Comparison of ENCODE assay signal across 27 mouse cellular contexts in genomic region chr10:67739199-67739598, GRCm38 (mm10).
"Had no signal": no experiment of that assay in that cellular context is flagged by ENCODE, and none has a peak within 500 bp of the region (broad histone marks: within the 10 kb centered on the region; RNA-seq: fewer than 3 reads in every experiment).

No protein-coding gene starts in this region.

- H3K27ac ChIP-seq: embryonic facial prominence, embryonic 10.5 days; embryonic facial prominence, embryonic 12.5 days; embryonic facial prominence, embryonic 13.5 days; embryonic facial prominence, embryonic 15.5 days; forebrain, embryonic 10.5 days; forebrain, embryonic 12.5 days; forebrain, embryonic 13.5 days; forebrain, embryonic 15.5 days; gastrocnemius, adult 2 months had no signal

- H3K9me3 ChIP-seq: embryonic facial prominence, embryonic 10.5 days; embryonic facial prominence, embryonic 12.5 days; embryonic facial prominence, embryonic 13.5 days; embryonic facial prominence, embryonic 15.5 days; forebrain, embryonic 10.5 days; forebrain, embryonic 12.5 days; forebrain, embryonic 13.5 days; forebrain, embryonic 15.5 days had no signal

- H3K9ac ChIP-seq: embryonic facial prominence, embryonic 12.5 days; embryonic facial prominence, embryonic 13.5 days; embryonic facial prominence, embryonic 15.5 days; forebrain, embryonic 12.5 days; forebrain, embryonic 13.5 days; forebrain, embryonic 15.5 days; forebrain, postnatal 0 days had no signal

- H3K4me1 ChIP-seq: embryonic facial prominence, embryonic 12.5 days; embryonic facial prominence, embryonic 15.5 days; forebrain, embryonic 12.5 days; forebrain, embryonic 13.5 days; forebrain, embryonic 15.5 days had no signal

- H3K36me3 ChIP-seq: embryonic facial prominence, embryonic 10.5 days; embryonic facial prominence, embryonic 12.5 days; embryonic facial prominence, embryonic 13.5 days; embryonic facial prominence, embryonic 15.5 days; forebrain, embryonic 10.5 days; forebrain, embryonic 12.5 days; forebrain, embryonic 15.5 days had no signal

- ATAC-seq: forebrain, embryonic 13.5 days; forebrain, embryonic 14.5 days; forebrain, embryonic 15.5 days; forebrain, embryonic 16.5 days; forebrain, postnatal 0 days had no signal

- H3K4me3 ChIP-seq: embryonic facial prominence, embryonic 10.5 days; embryonic facial prominence, embryonic 12.5 days; embryonic facial prominence, embryonic 13.5 days; embryonic facial prominence, embryonic 15.5 days; erythroblast, embryonic 14.5 days; forebrain, embryonic 10.5 days; forebrain, embryonic 12.5 days; forebrain, embryonic 13.5 days; forebrain, embryonic 15.5 days; gastrocnemius, adult 2 months had no signal

- H3K27me3 ChIP-seq: embryonic facial prominence, embryonic 12.5 days; embryonic facial prominence, embryonic 13.5 days; embryonic facial prominence, embryonic 15.5 days; forebrain, embryonic 12.5 days; forebrain, embryonic 13.5 days; forebrain, embryonic 15.5 days had no signal

- H3K4me2 ChIP-seq: embryonic facial prominence, embryonic 12.5 days; embryonic facial prominence, embryonic 13.5 days; embryonic facial prominence, embryonic 15.5 days; forebrain, embryonic 12.5 days; forebrain, embryonic 13.5 days; forebrain, embryonic 15.5 days had no signal

- DNase-seq: cerebellum, adult 2 months; cerebellum, adult 8-10 months; cerebellum, adult 9-10 months; cerebellum, adult 9-11 months; cerebellum, postnatal 10 days; cerebellum, postnatal 14 days; cerebellum, postnatal 25 days; cerebellum, postnatal 36 days; embryo, embryonic 11 days; forebrain, postnatal 0 days; gastrocnemius, adult 2 months; gastrocnemius, postnatal 10 days; gastrocnemius, postnatal 14 days; gastrocnemius, postnatal 25 days; gastrocnemius, postnatal 36 days; heart, adult 18-20 months had no signal
